Mouse (Mus musculus): ENCODE data around the gene Tprkb. TPM values are rescaled to one million over a fixed set of nuclear protein-coding genes. Genes with fewer than 3 reads are reported as not detected.
"Not testable (repeated sequence)": the region's sequence is repeated elsewhere in the genome, so short reads cannot be mapped to it uniquely, and the experiment has no call there.

Tprkb gene
- polyA plus RNA-seq, 1 experiment from 2014 or later = 47.6 TPM

- not testable (repeated sequence) for H3K27me3 ChIP-seq; H3K9me3 ChIP-seq (replicated peaks); H3K27ac ChIP-seq; H3K4me2 ChIP-seq; H3K9ac ChIP-seq; ATAC-seq; H3K36me3 ChIP-seq (ENCODE audit: poor library complexity, severe bottlenecking); H3K4me1 ChIP-seq; H3K4me3 ChIP-seq
- 69% methylated on average over 25 of the region's 25 CpGs for WGBS
These were observed 16.5 kb upstream of the Tprkb start for GRCm38 (mm10) chr6:85895061-85895648.

DNA sequence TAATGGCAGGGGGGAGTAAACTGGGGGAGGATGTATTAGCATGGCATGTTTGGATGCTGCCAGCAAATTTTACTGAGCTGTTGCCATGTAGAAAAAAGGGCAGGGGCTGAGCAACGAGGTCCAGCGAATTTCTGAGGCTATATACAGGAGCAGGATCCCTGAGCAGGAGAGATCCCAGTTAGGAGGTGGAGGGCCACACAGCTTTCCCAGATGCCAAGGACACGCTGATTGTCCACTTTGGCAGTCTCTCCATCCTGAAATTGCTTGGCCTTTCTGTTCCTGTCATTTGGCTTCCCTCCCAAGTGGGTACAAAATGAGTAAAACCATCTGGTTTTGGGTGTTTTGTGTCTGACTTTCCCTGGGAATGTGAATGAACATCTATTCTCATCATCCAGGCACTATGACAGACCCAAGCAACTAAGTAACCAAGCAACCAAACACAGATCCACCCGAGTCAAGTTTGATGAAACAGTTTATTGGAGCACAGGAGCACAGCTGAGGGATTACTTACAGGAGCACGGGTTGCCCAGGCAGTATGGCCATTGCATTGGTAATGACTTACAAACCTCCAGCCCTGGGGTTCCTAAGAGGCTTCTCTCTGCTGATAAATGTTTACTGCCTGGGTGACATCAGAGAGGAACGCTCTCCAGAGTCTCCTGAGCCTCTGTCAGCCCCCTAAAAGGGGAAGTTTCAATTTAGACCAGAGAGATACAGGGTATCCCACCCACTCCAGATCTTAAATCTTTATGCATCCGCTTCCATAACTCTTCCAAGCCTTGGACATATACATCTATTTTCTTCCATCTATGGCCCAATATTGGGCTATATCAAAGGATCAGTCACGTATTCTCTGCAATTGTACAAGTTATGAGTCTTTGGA lies 12.8 kb upstream of the Tprkb start:
- H3K27me3 ChIP-seq; H3K4me3 ChIP-seq; H3K4me2 ChIP-seq; H3K27ac ChIP-seq; H3K9ac ChIP-seq; H3K9me3 ChIP-seq (replicated peaks); H3K36me3 ChIP-seq (ENCODE audit: poor library complexity, severe bottlenecking); H3K4me1 ChIP-seq; ATAC-seq: not testable (repeated sequence)
- WGBS = 75% methylated on average over 7 of the region's 8 CpGs

GRCm38 (mm10) chr6:85902303-85902702 lies 9.4 kb upstream of the Tprkb start:
- Histone ChIP-seq H3K4me2 (no peak overlapping the region), H3K27me3 (no peaks in the 10 kb centered on the region), H3K9ac (no peak overlapping the region), H3K36me3 (ENCODE audit: poor library complexity, severe bottlenecking) (no peaks in the 10 kb centered on the region), H3K4me1 (0 out of 2 replicates have a peak, but pooled peaks cover 3% of the 10 kb centered on the region), H3K4me3 (no peak overlapping the region), H3K27ac (no peak overlapping the region), H3K9me3 (replicated peaks) (no peaks in the 10 kb centered on the region)
- no peak for ATAC-seq
- 96% methylated on average over 2 of the region's 2 CpGs for WGBS

DNA sequence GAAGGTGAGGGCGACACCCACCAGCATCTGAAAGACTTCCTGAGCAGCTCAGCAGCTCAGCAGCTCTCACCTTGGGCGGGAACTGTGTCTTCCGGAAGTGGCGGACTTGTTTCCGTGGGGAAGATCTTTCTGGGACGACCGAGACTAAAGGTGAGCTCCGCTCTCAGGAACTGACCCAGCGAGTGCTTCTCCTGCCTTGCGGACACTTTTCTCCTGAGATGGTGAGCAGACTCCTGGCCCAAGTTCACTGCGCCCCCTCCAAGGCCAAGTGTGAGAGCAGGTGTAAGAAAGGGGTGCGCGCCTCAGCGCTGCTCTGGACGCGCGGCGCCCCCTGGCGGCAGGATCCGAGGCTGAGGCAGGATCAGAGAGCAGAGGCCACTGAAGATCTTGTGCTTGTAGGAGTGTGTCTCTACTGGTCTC lies 7.0 kb upstream of the Tprkb start, which contains the start of gene Nat8f4:
TSS of gene Nat8f4 (minus strand) at position 243 of the 420 bp plus-strand sequence.
- H3K4me1 ChIP-seq; H3K27ac ChIP-seq; H3K9ac ChIP-seq; H3K9me3 ChIP-seq (replicated peaks); H3K27me3 ChIP-seq; H3K36me3 ChIP-seq (ENCODE audit: poor library complexity, severe bottlenecking): not testable (repeated sequence)
- Histone ChIP-seq H3K4me3 (peak within 1 kb of the TSS; percentile 35), H3K4me2 (peak within 1 kb of the TSS; percentile 53)
- peak; percentile 77 for ATAC-seq
- 13% methylated on average over 20 of the region's 20 CpGs for WGBS

DNA sequence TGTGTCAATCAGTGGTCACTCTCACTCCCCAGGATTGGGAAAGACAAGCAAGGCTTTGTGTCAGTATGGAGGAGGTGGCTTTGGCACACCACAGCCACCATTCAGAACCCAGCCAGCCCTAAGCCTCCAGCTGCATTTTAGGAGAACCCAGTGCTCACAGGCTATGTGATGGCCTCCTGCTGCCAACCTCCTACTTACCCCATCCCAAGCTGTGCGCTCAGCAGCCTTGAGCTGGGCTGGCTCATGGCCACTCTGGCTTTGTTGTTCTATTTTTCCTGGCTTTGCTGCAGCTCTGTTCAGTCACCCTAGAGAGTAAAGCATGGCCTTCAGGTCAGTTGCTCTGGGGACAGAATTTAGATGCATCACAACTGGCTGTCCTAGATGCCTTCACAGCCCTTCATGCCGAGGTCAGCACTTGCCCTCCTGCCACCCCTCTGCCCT lies 4.7 kb upstream of the Tprkb start:
- WGBS = 72% methylated on average over 2 of the region's 2 CpGs

GRCm38 (mm10) chr6:85908341-85908740 lies 3.3 kb upstream of the Tprkb start:
- whole genome bisulfite sequencing = 73% methylated on average over 3 of the region's 3 CpGs

More for the DNA sequence above, 4.7 kb upstream of the Tprkb start:
- H3K9ac ChIP-seq; ATAC-seq; H3K9me3 ChIP-seq (replicated peaks); H3K4me1 ChIP-seq; H3K4me3 ChIP-seq; H3K27ac ChIP-seq; H3K27me3 ChIP-seq; H3K4me2 ChIP-seq; H3K36me3 ChIP-seq (ENCODE audit: poor library complexity, severe bottlenecking): not testable (repeated sequence)

DNA sequence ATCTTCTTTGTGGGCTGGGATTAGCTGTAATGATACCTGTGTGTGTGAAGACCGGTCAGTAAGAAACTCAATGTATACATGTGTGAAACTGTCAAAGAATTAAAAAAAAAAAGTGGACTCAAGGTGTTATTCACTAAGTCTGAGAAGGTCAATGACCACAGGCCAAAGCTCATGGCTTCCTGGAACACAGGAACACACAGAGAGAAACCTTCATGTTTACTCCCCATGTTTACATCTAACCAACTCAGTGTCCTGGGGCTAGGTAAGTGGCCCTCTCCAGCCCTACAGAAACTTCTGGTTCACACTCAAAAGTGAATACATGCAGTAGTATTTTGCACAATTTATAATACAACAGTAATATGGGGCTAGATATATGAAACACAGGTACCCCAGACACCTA lies 2.0 kb upstream of the Tprkb start:
- H3K27me3 ChIP-seq = no peaks in the 10 kb centered on the region
- no peaks in the 10 kb centered on the region for H3K9me3 ChIP-seq (replicated peaks)
- WGBS = 96% methylated on average over 1 of the region's 1 CpGs
- H3K27ac ChIP-seq = no peak overlapping the region
- no peak for ATAC-seq
- peaks cover 7% of the 10 kb centered on the region for H3K4me1 ChIP-seq
- H3K4me3 ChIP-seq = no peak overlapping the region
- H3K9ac ChIP-seq = no peak overlapping the region
- no peak overlapping the region for H3K4me2 ChIP-seq
- H3K36me3 ChIP-seq (ENCODE audit: poor library complexity, severe bottlenecking) = no peaks in the 10 kb centered on the region

More at GRCm38 (mm10) chr6:85908341-85908740, 3.3 kb upstream of the Tprkb start:
- Histone ChIP-seq H3K4me2 (no peak overlapping the region), H3K36me3 (ENCODE audit: poor library complexity, severe bottlenecking) (no peaks in the 10 kb centered on the region), H3K4me3 (no peak overlapping the region), H3K27me3 (no peaks in the 10 kb centered on the region), H3K9me3 (replicated peaks) (no peaks in the 10 kb centered on the region), H3K4me1 (0 out of 2 replicates have a peak, but pooled peaks cover 3% of the 10 kb centered on the region), H3K27ac (no peak overlapping the region), H3K9ac (no peak overlapping the region)
- no peak for ATAC-seq

GRCm38 (mm10) chr6:85915141-85915538 lies 3.5 kb downstream of the Tprkb start:
- peak overlapping the region; percentile 62 for H3K4me3 ChIP-seq
- WGBS = 5% methylated on average over 11 of the region's 11 CpGs
- no peaks in the 10 kb centered on the region for H3K9me3 ChIP-seq (replicated peaks)
- peak overlapping the region; percentile 78; the same call in 1 of the 2 replicates for H3K27ac ChIP-seq
- H3K36me3 ChIP-seq (ENCODE audit: poor library complexity, severe bottlenecking) = no peaks in the 10 kb centered on the region
- peak; percentile 27; the same call in 1 of the 2 replicates for ATAC-seq
- H3K9ac ChIP-seq = peak overlapping the region; percentile 81
- H3K4me1 ChIP-seq = peaks cover 19% of the 10 kb centered on the region
- no peaks in the 10 kb centered on the region for H3K27me3 ChIP-seq
- peak overlapping the region; percentile 82 for H3K4me2 ChIP-seq

DNA sequence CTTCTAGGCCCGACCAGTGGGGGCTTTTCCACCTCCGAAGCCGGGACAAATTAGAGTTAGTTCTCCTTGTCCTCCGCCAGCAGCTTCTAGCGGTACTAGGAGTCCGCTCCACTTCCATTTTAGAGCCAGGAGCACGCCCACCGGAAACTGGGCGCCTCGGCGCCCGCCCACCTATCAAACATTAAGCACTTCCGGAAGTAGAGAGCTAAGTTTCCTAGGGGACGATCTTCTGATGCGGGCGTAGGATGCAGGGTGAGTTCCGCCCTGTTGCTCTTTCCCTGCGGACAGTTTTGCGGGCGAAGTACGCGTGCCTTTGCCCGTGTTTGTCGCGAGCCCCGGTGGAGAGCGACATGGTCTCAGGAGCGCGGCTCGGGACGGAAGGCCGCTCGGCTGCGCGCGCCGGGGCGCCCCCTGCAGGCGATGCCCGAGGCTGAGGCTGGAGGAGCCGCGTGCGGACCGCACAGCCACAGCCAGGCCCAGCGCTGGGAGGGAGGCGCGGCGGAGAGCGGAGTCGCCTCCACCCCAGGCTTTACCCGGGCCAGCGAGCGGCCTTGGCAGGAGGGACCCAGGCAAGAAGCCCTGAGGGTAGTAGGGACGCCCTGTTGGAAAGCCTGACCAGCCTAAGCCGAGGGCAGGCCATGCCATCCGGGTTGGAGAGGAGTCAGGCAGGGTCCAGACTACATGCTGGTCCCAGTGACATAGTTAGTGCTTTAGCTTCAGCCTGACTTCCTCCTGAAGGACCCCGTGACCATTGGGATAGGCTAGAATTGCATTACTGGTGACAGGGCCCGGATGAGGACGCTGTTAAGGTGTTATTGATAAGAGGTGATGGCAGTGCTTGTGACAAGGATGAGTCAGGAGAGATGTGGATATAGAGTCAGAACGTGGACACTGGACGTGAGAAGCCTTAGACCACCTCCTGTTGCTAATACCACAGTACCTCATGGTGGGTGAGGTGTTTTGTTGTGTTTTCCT lies 4.2 kb downstream of the Tprkb start, which contains the start of gene Nat8f1:
TSS of gene Nat8f1 (minus strand) at position 149 of the 975 bp plus-strand sequence.
- H3K27me3 ChIP-seq; H3K9me3 ChIP-seq (replicated peaks); H3K36me3 ChIP-seq (ENCODE audit: poor library complexity, severe bottlenecking): not testable (repeated sequence)
- peak within 1 kb of the TSS; percentile 78 for H3K27ac ChIP-seq
- H3K4me1 ChIP-seq = peaks cover 19% of the 10 kb centered on the region
- H3K4me3 ChIP-seq = peak within 1 kb of the TSS; percentile 62
- peak within 1 kb of the TSS; percentile 82 for H3K4me2 ChIP-seq
- peak within 1 kb of the TSS; percentile 81 for H3K9ac ChIP-seq
- ATAC-seq = peak; percentile 96
- 1% methylated on average over 60 of the region's 61 CpGs for whole genome bisulfite sequencing

- no peak for ATAC-seq
- H3K9ac ChIP-seq = peak overlapping the region; percentile 81
- WGBS = 83% methylated on average over 6 of the region's 6 CpGs
- H3K36me3 ChIP-seq (ENCODE audit: poor library complexity, severe bottlenecking) = peaks cover 8% of the 10 kb centered on the region
- no peaks in the 10 kb centered on the region for H3K9me3 ChIP-seq (replicated peaks)
- H3K4me2 ChIP-seq = peak overlapping the region; percentile 82
- H3K4me1 ChIP-seq = peaks cover 19% of the 10 kb centered on the region
- H3K4me3 ChIP-seq = peak overlapping the region; percentile 62
- no peaks in the 10 kb centered on the region for H3K27me3 ChIP-seq
- H3K27ac ChIP-seq = 0 out of 2 replicates have a peak overlapping the region, but pooled peaks have one; percentile 78
These were observed 4.9 kb downstream of the Tprkb start for GRCm38 (mm10) chr6:85916596-85916995.

DNA sequence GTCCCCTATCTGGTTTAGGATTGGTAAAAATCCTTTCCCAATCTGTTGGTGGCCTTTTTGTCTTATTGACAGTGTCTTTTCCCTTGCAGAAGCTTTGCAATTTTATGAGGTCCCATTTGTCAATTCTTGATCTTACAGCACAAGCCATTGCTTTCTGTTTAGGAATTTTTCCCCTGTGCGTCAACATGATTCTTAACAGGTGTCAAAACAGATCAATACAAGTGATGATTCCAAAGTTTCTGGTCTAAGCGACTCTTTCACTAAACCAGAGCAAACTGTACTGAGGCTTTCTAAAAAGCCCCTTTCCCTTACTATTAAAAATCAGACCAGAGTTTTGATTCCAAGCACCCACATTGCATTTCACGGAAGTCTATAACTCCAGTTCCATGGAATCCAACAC lies 6.7 kb downstream of the Tprkb start:
- Histone ChIP-seq H3K4me1 (peaks cover 19% of the 10 kb centered on the region), H3K36me3 (ENCODE audit: poor library complexity, severe bottlenecking) (peaks cover 19% of the 10 kb centered on the region)
- H3K27ac ChIP-seq; H3K9me3 ChIP-seq (replicated peaks); H3K27me3 ChIP-seq; H3K9ac ChIP-seq; ATAC-seq; H3K4me2 ChIP-seq; H3K4me3 ChIP-seq: not testable (repeated sequence)
- 95% methylated on average over 3 of the region's 3 CpGs for WGBS
